Mouse (Mus musculus) embryonic fibroblast, embryonic 13.5 days (primary cell): ENCODE measurements at regions not wholly inside any gene's neighbourhood (a gene's known extent, or its start where the extent isn't known, plus 50 kb on each side); places are given as distances from the start of the nearest gene placed in this dataset.

Source experiments
- CTCF ChIP-seq: IDR thresholded peaks from 2 replicates; pipeline ENCODE4 v1.5.1; 2011; ENCODE audit warnings: mild to moderate bottlenecking, control low read depth, low read length, moderate library complexity, borderline replicate concordance; ENCODE audit not compliant: insufficient read depth
- POLR2A ChIP-seq: IDR thresholded peaks from 2 replicates; pipeline ENCODE4 v1.6.1; 2011; ENCODE audit warnings: low read depth, mild to moderate bottlenecking, control low read depth, low read length, moderate library complexity

DNA sequence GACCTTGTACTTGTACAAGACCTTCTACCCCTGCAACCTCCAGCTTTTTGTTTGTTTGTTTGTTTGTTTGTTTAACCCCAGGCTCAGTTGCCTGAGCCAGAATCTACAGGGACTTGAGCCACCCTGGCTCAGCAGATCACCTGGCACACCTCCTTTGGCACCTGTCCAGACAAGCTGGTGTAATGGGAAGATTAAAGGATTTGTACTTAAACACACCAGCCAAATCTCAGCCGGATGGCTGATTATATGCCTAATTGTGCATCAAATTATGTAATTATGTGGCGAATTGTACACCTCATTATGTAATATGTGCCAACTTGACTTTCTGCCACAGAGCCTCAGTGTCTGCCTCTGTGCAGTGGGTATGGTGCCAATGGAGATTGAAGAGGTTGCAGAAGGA lies 133.2 kb downstream of the Plekhb2 start:
- TF ChIP-seq CTCF = no peak
- TF ChIP-seq POLR2A = no peak
